9 mouse cellular contexts compared by ENCODE assay signal in genomic region chr2:113595329-113596091, GRCm38 (mm10).
DNase-seq lines count a peak whose midpoint lies in the region; ATAC-seq lines count a peak whose summit lies in the region.
"Had no signal": no experiment of that assay in that cellular context is flagged by ENCODE, and none has a peak within 500 bp of the region (broad histone marks: within the 10 kb centered on the region; RNA-seq: fewer than 3 reads in every experiment).

No protein-coding gene starts in this region.

- no peak for ATAC-seq in embryonic facial prominence, embryonic 14.5 days (ENCODE audit: low read depth)
- ATAC-seq in hindbrain, embryonic 11.5 days (ENCODE audit: low FRiP score), result peak; percentile 84
- ATAC-seq in midbrain, embryonic 11.5 days (ENCODE audit: low FRiP score), result peak; percentile 86

- peaks cover 7% of the 10 kb centered on the region for H3K4me1 ChIP-seq in embryonic facial prominence, embryonic 14.5 days (ENCODE audit: control insufficient read depth, insufficient read depth, low read length)
- no peaks in the 10 kb centered on the region for H3K4me1 ChIP-seq in hindbrain, embryonic 11.5 days (replicated peaks; ENCODE audit: control insufficient read depth, insufficient read depth, low read length)
- peaks cover 5% of the 10 kb centered on the region for H3K4me1 ChIP-seq in midbrain, embryonic 11.5 days (ENCODE audit: control insufficient read depth, insufficient read depth, low read length)

- no peaks in the 10 kb centered on the region for H3K9me3 ChIP-seq in embryonic facial prominence, embryonic 14.5 days (ENCODE audit: control insufficient read depth, low read length)
- no peaks in the 10 kb centered on the region for H3K9me3 ChIP-seq in hindbrain, embryonic 11.5 days (ENCODE audit: control insufficient read depth, low read length)
- no peaks in the 10 kb centered on the region for H3K9me3 ChIP-seq in midbrain, embryonic 11.5 days (ENCODE audit: control insufficient read depth, low read length)

- H3K4me2 ChIP-seq in embryonic facial prominence, embryonic 14.5 days (ENCODE audit: low read depth, low read length), result no peak overlapping the region
- no peak overlapping the region for H3K4me2 ChIP-seq in hindbrain, embryonic 11.5 days (replicated peaks; ENCODE audit: low read depth, low read length)
- peak overlapping the region; percentile 5; the same call in 1 of the 2 replicates for H3K4me2 ChIP-seq in midbrain, embryonic 11.5 days

- H3K36me3 ChIP-seq in embryonic facial prominence, embryonic 14.5 days (ENCODE audit: control insufficient read depth, insufficient read depth, low read length), result no peaks in the 10 kb centered on the region
- no peaks in the 10 kb centered on the region for H3K36me3 ChIP-seq in hindbrain, embryonic 11.5 days (ENCODE audit: control insufficient read depth, insufficient read depth, low read length)
- no peaks in the 10 kb centered on the region for H3K36me3 ChIP-seq in midbrain, embryonic 11.5 days (ENCODE audit: control insufficient read depth, insufficient read depth, low read length)

- DNase-seq in right cerebral cortex, postnatal 14 days, result peak; percentile 45
- DNase-seq in right cerebral cortex, adult 2 months (ENCODE audit: low spot score in 2 of 2), result no peak
- DNase-seq in embryonic facial prominence, embryonic 14.5 days (ENCODE audit: low spot score), result peak; percentile 23
- DNase-seq in hindbrain, embryonic 11.5 days (ENCODE audit: low spot score), result peak; percentile 45
- peak; percentile 86 for DNase-seq in midbrain, embryonic 11.5 days (ENCODE audit: low spot score, missing footprints)
- DNase-seq in thymus, postnatal 36 days, result no peak
- no peak for DNase-seq in spleen, postnatal 14 days (ENCODE audit: low spot score in 2 of 2)
- DNase-seq in spleen, adult 12 weeks (ENCODE audit: low spot score), result no peak

- H3K4me3 ChIP-seq in embryonic facial prominence, embryonic 14.5 days (ENCODE audit: low read depth, low read length), result no peak overlapping the region
- no peak overlapping the region for H3K4me3 ChIP-seq in hindbrain, embryonic 11.5 days (ENCODE audit: low read depth, low read length)
- H3K4me3 ChIP-seq in midbrain, embryonic 11.5 days (ENCODE audit: low read depth, low read length), result no peak overlapping the region
- H3K4me3 ChIP-seq: myocyte had no signal

- H3K27me3 ChIP-seq in embryonic facial prominence, embryonic 14.5 days (replicated peaks; ENCODE audit: control insufficient read depth, insufficient read depth, low read length), result no peaks in the 10 kb centered on the region
- H3K27me3 ChIP-seq in hindbrain, embryonic 11.5 days (ENCODE audit: control insufficient read depth, insufficient read depth, low read length), result no peaks in the 10 kb centered on the region
- no peaks in the 10 kb centered on the region for H3K27me3 ChIP-seq in midbrain, embryonic 11.5 days (ENCODE audit: control insufficient read depth, insufficient read depth, low read length)

- H3K27ac ChIP-seq in embryonic facial prominence, embryonic 14.5 days (replicated peaks; ENCODE audit: low read depth, low read length), result no peak overlapping the region
- no peak overlapping the region for H3K27ac ChIP-seq in hindbrain, embryonic 11.5 days (ENCODE audit: low read depth, low read length)
- no peak overlapping the region for H3K27ac ChIP-seq in midbrain, embryonic 11.5 days (ENCODE audit: low read depth, low read length)

- 15% methylated on average over 10 of the region's 10 CpGs for WGBS in embryonic facial prominence, embryonic 14.5 days
- WGBS in hindbrain, embryonic 11.5 days, result 3% methylated on average over 10 of the region's 10 CpGs
- WGBS in midbrain, embryonic 11.5 days, result 3% methylated on average over 10 of the region's 10 CpGs

- H3K9ac ChIP-seq in embryonic facial prominence, embryonic 14.5 days (ENCODE audit: low read depth, low read length), result no peak overlapping the region
- H3K9ac ChIP-seq in hindbrain, embryonic 11.5 days (ENCODE audit: low read depth, low read length), result no peak overlapping the region
- H3K9ac ChIP-seq in midbrain, embryonic 11.5 days (ENCODE audit: low read length), result no peak overlapping the region

Comparison
In these comparisons a context has a peak if more than half of its experiments do, and no peak if none do; other contexts are left out.
1. DNase-seq: peak in right cerebral cortex, postnatal 14 days (single experiment), embryonic facial prominence, embryonic 14.5 days (single experiment), hindbrain, embryonic 11.5 days (single experiment) and midbrain, embryonic 11.5 days (single experiment); none in right cerebral cortex, adult 2 months (0 of 2), thymus, postnatal 36 days (0 of 2), spleen, postnatal 14 days (0 of 2) and spleen, adult 12 weeks (single experiment).